Mouse (Mus musculus) frontal cortex, postnatal 36 days (tissue): ENCODE results near the gene Olfr441.
"Not testable (repeated sequence)": the region's sequence is repeated elsewhere in the genome, so short reads cannot be mapped to it uniquely, and the experiment has no call there.

Experiments
- DNase-seq, 2 experiments: peaks; one replicate each; pipeline ENCODE4 v3.0.0; 2022; ENCODE audit warnings: low spot score in 2 of 2

The Olfr441 gene

DNA sequence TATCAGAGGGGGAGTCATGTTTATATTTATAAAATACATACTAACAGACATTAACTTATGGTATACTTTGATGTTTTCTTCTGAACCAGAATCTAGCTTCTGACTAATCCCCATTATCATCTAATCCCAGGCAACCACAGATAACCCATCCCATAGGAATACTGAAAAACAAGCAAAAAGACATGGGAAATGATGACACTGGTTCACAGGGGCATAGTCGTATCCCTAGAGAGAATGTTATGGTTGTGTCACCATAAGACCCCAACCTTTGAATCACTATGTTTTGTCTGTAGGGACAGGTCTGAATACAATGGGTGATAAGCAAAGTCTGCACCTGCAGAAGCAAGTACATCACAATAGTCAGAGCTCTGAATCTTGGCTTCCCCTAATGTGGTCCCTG lies at the start of gene Olfr441:
Gene Olfr441 (plus strand): TSS at position 301 of the 400 bp plus-strand sequence.
- DNase-seq, result not testable (repeated sequence)

DNA sequence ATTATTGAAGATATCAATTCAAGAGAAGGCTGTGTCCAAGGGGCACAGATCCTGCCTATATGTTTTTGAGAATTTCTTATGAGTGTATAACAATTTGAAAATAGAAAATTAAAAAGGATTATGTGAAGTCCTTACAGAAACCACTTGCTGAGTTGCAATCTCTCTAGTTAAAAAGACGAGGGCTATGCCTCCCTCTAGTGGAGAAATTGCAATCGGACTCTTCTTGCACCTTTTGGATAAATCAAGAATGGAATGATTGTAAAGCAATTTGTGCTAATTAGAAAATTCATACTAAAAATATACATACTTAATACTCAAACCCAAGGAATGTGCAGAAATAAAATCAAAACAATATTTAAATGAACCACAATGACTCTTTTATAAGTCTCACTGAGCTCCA lies 27.4 kb upstream of the Olfr441 start:
- DNase-seq, result peak in 1 of 2 experiments; percentile 31

DNA sequence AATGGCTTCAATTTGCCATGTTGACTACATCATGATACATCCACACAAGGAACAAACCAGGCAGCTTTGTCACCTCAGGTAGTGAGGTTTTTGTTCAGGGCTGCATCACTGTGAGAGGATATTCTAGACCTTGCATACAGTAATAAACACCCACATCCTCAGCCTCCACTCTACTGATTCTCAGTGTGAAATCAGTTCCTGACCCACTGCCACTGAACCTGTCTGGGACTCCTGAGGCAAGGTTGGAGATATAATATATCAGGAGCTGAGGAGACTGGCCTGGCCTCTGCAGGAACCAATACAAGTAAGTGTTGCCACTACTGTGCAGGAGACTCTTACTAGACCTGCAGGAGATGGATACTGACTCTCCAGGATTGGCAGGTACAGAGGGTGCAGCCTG lies 24.8 kb upstream of the Olfr441 start:
- DNase-seq, result not testable (repeated sequence)

DNA sequence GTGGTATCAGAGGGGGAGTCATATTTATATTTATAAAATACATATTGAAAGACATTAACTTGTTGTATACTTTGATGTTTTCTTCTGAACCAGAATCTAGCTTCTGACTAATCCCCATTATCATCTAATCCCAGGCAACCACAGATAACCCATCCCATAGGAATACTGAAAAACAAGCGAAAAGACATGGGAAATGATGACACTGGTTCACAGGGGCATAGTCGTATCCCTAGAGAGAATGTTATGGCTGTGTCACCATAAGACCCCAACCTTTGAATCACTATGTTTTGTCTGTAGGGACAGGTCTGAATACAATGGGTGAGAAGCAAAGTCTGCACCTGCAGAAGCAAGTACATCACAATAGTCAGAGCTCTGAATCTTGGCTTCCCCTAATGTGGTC lies 40.1 kb downstream of the Olfr441 start, which contains the start of gene Olfr237-ps1:
Gene Olfr237-ps1 (plus strand): TSS at position 301 of the 400 bp plus-strand sequence.
- DNase-seq, result not testable (repeated sequence)

DNA sequence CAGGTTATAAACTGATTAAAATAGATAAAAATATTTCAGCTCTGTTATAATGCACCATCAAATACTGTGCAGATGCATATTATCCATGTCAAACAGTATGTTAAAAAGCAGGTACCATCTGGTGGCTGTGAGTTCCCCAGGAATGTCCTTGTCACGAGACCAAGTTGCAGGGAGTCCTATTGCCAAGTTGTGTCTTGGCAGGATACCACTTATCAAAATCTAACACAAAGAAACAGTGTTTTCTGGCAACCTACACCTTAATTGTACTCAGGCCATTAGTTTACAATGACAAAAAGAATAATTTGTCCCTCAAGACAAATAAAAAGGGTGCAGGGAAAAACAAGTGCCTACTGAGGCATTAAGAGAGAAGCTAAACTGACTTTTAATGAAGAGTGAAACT lies 53.3 kb downstream of the Olfr441 start:
- no peak for DNase-seq

DNA sequence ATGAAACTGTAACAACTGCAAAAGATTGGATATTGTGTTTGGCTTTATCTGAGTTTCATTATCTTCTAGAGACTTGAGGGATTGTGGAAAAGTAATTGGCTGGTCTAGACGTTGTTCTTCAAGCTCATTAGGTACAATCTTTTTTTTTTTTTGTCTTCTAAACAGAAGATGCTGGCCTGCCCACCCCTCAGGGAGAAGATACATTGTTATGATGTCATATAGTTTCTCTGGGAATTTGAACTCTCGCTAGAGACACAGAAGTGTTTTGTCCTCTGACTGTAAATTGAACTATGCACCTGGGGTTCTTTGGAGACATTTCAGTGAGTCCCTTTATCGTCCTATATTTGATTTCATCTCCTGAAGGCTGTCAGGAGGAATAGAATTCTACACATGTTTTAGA lies 56.8 kb downstream of the Olfr441 start, which contains the start of gene Olfr437:
Gene Olfr437 (plus strand): TSS at position 301 of the 400 bp plus-strand sequence.
- DNase-seq, result no peak

DNA sequence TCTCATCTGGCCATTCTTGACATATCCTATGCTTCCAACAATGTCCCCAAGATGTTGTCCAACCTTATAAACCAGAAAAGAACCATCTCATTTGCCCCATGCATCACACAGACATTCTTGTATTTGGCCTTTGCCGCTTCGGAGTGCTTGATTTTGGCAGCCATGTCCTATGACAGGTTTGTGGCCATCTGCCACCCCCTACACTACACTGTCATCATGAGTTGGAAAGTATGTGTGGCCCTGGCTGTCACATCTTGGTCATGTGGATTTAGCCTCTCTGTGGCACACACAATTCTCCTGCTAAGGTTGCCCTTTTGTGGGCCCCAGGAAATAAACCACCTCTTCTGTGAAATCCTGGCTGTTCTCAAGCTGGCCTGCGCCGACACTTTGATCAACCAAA lies 61.1 kb downstream of the Olfr441 start:
- no peak for DNase-seq
